Mouse (Mus musculus) CH12.LX (cell line): ENCODE data around the gene Tsr2. TPM values are rescaled to one million over a fixed set of nuclear protein-coding genes. Genes with fewer than 3 reads are reported as not detected.

Source experiments
- DNase-seq: peaks from one replicate; pipeline ENCODE4 v3.0.0-alpha.2; 2013; ENCODE audit errors: extremely low read depth
- H3K27ac ChIP-seq: 2 replicates; pipeline ENCODE4 v1.5.1; 2012; ENCODE audit warnings: low read depth, mild to moderate bottlenecking, control low read depth, moderate library complexity; ENCODE audit not compliant: insufficient read depth
- H3K27me3 ChIP-seq: replicated peaks from 2 replicates; pipeline ENCODE3; 2012; ENCODE audit warnings: inconsistent platforms
- H3K36me3 ChIP-seq, 2 experiments: replicated peaks in 1 of 2; 2 replicates each; pipeline versions ENCODE3 to v1.6.1; 2012; ENCODE audit warnings: inconsistent platforms in 1 of 2, low read length in 1 of 2, mild to moderate bottlenecking in 1 of 2, mixed read lengths in 1 of 2, moderate library complexity in 1 of 2; ENCODE audit not compliant: control insufficient read depth in 1 of 2, insufficient read depth in 1 of 2
- H3K4me1 ChIP-seq, 2 experiments: 2 replicates each; pipeline ENCODE4 v1.6.1; 2012; ENCODE audit warnings: inconsistent platforms in 1 of 2, moderate library complexity in 1 of 2; ENCODE audit not compliant: insufficient read depth in 2 of 2, control insufficient read depth in 1 of 2
- H3K4me2 ChIP-seq: 2 replicates; pipeline ENCODE4 v1.6.1; 2012; ENCODE audit warnings: low read depth, mild to moderate bottlenecking, control low read depth; ENCODE audit not compliant: poor library complexity, insufficient read depth, severe bottlenecking
- H3K4me3 ChIP-seq, 3 experiments: fragments of 150-350 bp in 1 of 3; sonication (generic) in 1 of 3; replicated peaks in 1 of 3; 2 replicates each; pipeline versions ENCODE3 to v1.5.1; 2011 to 2012; ENCODE audit warnings: low read depth in 2 of 3, low read length in 2 of 3, mild to moderate bottlenecking in 2 of 3, moderate library complexity in 2 of 3, control low read depth in 1 of 3, improper control_type of control experiment in 1 of 3, inconsistent platforms in 1 of 3, mixed read lengths in 1 of 3; ENCODE audit not compliant: poor library complexity in 1 of 3
- H3K79me2 ChIP-seq: replicated peaks from 2 replicates; pipeline ENCODE4 v1.6.1; 2012; ENCODE audit warnings: mild to moderate bottlenecking, moderate library complexity; ENCODE audit not compliant: control insufficient read depth, poor library complexity, insufficient read depth, severe bottlenecking; ENCODE audit errors: extremely low read depth
- H3K9ac ChIP-seq: 2 replicates; pipeline ENCODE4 v1.6.1; 2012; ENCODE audit warnings: low read depth, mild to moderate bottlenecking, control low read depth, moderate library complexity; ENCODE audit not compliant: insufficient read depth
- H3K9me3 ChIP-seq: replicated peaks from 2 replicates; pipeline ENCODE3; 2012; ENCODE audit warnings: low read length, inconsistent platforms, mixed read lengths
- BHLHE40 ChIP-seq: IDR thresholded peaks from 2 replicates; pipeline ENCODE4 v1.6.1; 2011; ENCODE audit warnings: mild to moderate bottlenecking, low read depth, low read length, improper control_type of control experiment
- CHD2 ChIP-seq: IDR thresholded peaks from 2 replicates; pipeline ENCODE4 v1.6.1; 2011; ENCODE audit warnings: low read length, improper control_type of control experiment
- CTCF ChIP-seq, 2 experiments: IDR thresholded peaks in 1 of 2; conservative IDR thresholded peaks in 1 of 2; 2 replicates each; pipeline ENCODE4 v1.5.1; 2011 to 2012; ENCODE audit warnings: low read depth in 2 of 2, low read length in 2 of 2, improper control_type of control experiment in 1 of 2, inconsistent platforms in 1 of 2, mild to moderate bottlenecking in 1 of 2, moderate library complexity in 1 of 2
- ELF1 ChIP-seq: IDR thresholded peaks from 2 replicates; pipeline ENCODE4 v1.6.1; 2014; ENCODE audit warnings: low read depth, mild to moderate bottlenecking, inconsistent platforms, low read length, improper control_type of control experiment
- HCFC1 ChIP-seq: IDR thresholded peaks from 2 replicates; pipeline ENCODE4 v1.6.1; 2012; ENCODE audit warnings: low read depth, mild to moderate bottlenecking, inconsistent platforms, low read length, improper control_type of control experiment
- KAT2A ChIP-seq: IDR thresholded peaks from 2 replicates; pipeline ENCODE4 v1.6.1; 2012; ENCODE audit warnings: low read length, improper control_type of control experiment, inconsistent platforms; ENCODE audit not compliant: insufficient replicate concordance
- MAFK ChIP-seq: IDR thresholded peaks from 2 replicates; pipeline ENCODE4 v1.6.1; 2011; ENCODE audit warnings: low read length, improper control_type of control experiment; ENCODE audit not compliant: insufficient replicate concordance
- MAX ChIP-seq: IDR thresholded peaks from 2 replicates; pipeline ENCODE4 v1.6.1; 2011; ENCODE audit warnings: low read length, improper control_type of control experiment
- MEF2A ChIP-seq: IDR thresholded peaks from 2 replicates; pipeline ENCODE4 v1.6.1; 2014; ENCODE audit warnings: low read depth, mild to moderate bottlenecking, inconsistent platforms, low read length, improper control_type of control experiment, borderline replicate concordance
- MXI1 ChIP-seq: IDR thresholded peaks from 2 replicates; pipeline ENCODE4 v1.6.1; 2011; ENCODE audit warnings: mild to moderate bottlenecking, low read depth, low read length, improper control_type of control experiment
- MYC ChIP-seq: IDR thresholded peaks from 2 replicates; pipeline ENCODE4 v1.6.1; 2011; ENCODE audit warnings: low read depth, mild to moderate bottlenecking, improper control_type of control experiment, low read length
- NELFE ChIP-seq: IDR thresholded peaks from 2 replicates; pipeline ENCODE4 v1.6.1; 2011; ENCODE audit warnings: low read depth, low read length, improper control_type of control experiment
- NRF1 ChIP-seq: IDR thresholded peaks from 2 replicates; pipeline ENCODE4 v1.6.1; 2014; ENCODE audit warnings: low read depth, mild to moderate bottlenecking, inconsistent platforms, low read length, improper control_type of control experiment, moderate library complexity
- PAX5 ChIP-seq: IDR thresholded peaks from 2 replicates; pipeline ENCODE4 v1.6.1; 2012; ENCODE audit warnings: low read length, inconsistent platforms, mixed read lengths
- POLR2A ChIP-seq: IDR thresholded peaks from 2 replicates; pipeline ENCODE4 v1.6.1; 2011; ENCODE audit warnings: low read depth, mild to moderate bottlenecking, improper control_type of control experiment, low read length
- SIN3A ChIP-seq: IDR thresholded peaks from 2 replicates; pipeline ENCODE4 v1.6.1; 2012; ENCODE audit warnings: low read length, improper control_type of control experiment, inconsistent platforms
- SMC3 ChIP-seq: IDR thresholded peaks from 2 replicates; pipeline ENCODE4 v1.6.1; 2011; ENCODE audit warnings: low read depth, low read length, improper control_type of control experiment
- TBP ChIP-seq: conservative IDR thresholded peaks from 2 replicates; pipeline ENCODE4 v1.6.1; 2011; ENCODE audit warnings: low read depth, low read length, improper control_type of control experiment
- TCF12 ChIP-seq: IDR thresholded peaks from 2 replicates; pipeline ENCODE4 v1.6.1; 2014; ENCODE audit warnings: low read depth, mild to moderate bottlenecking, inconsistent platforms, low read length, improper control_type of control experiment
- USF1 ChIP-seq: IDR thresholded peaks from 2 replicates; pipeline ENCODE4 v1.6.1; 2014; ENCODE audit warnings: low read depth, mild to moderate bottlenecking, inconsistent platforms, low read length, improper control_type of control experiment
- USF2 ChIP-seq: conservative IDR thresholded peaks from 2 replicates; pipeline ENCODE4 v1.6.1; 2011; ENCODE audit warnings: low read depth, low read length, improper control_type of control experiment
- ZKSCAN1 ChIP-seq: IDR thresholded peaks from 2 replicates; pipeline ENCODE4 v1.6.1; 2012; ENCODE audit warnings: low read depth, inconsistent platforms, low read length, improper control_type of control experiment, borderline replicate concordance
- ZMIZ1 ChIP-seq: IDR thresholded peaks from 2 replicates; pipeline ENCODE4 v1.6.1; 2012; ENCODE audit warnings: low read depth, mild to moderate bottlenecking, inconsistent platforms, low read length, improper control_type of control experiment
- ZNF384 ChIP-seq: IDR thresholded peaks from 2 replicates; pipeline ENCODE4 v1.6.1; 2012; ENCODE audit warnings: low read depth, low read length, improper control_type of control experiment, inconsistent platforms
- dilution Hi-C: fragments of 300-500 bp; cut with MboI; formaldehyde crosslinking; loops from 2 replicates; pipeline ENCODE4 v1.14.3; 2020; ENCODE audit warnings: low sequenced_read_pairs; ENCODE audit not compliant: extremely low pct_unique_long_range_greater_than_20kb, extremely low pct_ligation_motif_present
- in situ Hi-C: fragments of 300-500 bp; cut with MboI; formaldehyde crosslinking; loops from 3 replicates; pipeline ENCODE4 v1.14.3; 2019; ENCODE audit warnings: low sequenced_read_pairs, low pct_ligation_motif_present, low pct_unique_long_range_greater_than_20kb, mixed read lengths
- polyA plus RNA-seq: library from polyadenylated mRNA; unstranded; fragments of >175 nt; gene quantifications from 2 replicates; pipeline ENCODE4 v1.2.1, GENCODE M21; 2012; ENCODE audit warnings: low read depth; ENCODE audit not compliant: insufficient read length
- total RNA-seq, 2 experiments: library from RNA; depleted of rRNA; stranded (reverse); fragments of 300-350 nt in 1 of 2; fragments of >200 nt in 1 of 2; gene quantifications; 2 replicates each; pipeline ENCODE4 v1.2.3; 2012 to 2014

The Tsr2 gene
- total RNA-seq (2012; rRNA removed) (15.8 and 31.5 TPM in 2 replicates), total RNA-seq (2014; rRNA removed) (43.9 and 44.5 TPM in 2 replicates), polyA plus RNA-seq (77.8 and 82.0 TPM in 2 replicates)

GRCm38 (mm10) chrX:151096171-151097058, at the start of gene Tsr2:
Gene Tsr2, minus strand, starts transcription at chrX:151096543.
- H3K9ac ChIP-seq = peak within 1 kb of the TSS; percentile 48
- H3K27me3 ChIP-seq = no peaks in the 10 kb centered on the region
- dilution Hi-C loops = no loop called here
- peak within 1 kb of the TSS; percentile 78 for H3K4me2 ChIP-seq
- peaks cover under 1 to 12% of the 10 kb centered on the region in 2 experiments for H3K36me3 ChIP-seq
- H3K9me3 ChIP-seq = no peaks in the 10 kb centered on the region
- peaks cover 14% of the 10 kb centered on the region for H3K79me2 ChIP-seq
- H3K27ac ChIP-seq = peak within 1 kb of the TSS; percentile 60
- 0 out of 4 replicates have a peak, but pooled peaks cover 0 to 4% of the 10 kb centered on the region in 2 experiments for H3K4me1 ChIP-seq
- peak; percentile 77 for DNase-seq
- H3K4me3 ChIP-seq = peak within 1 kb of the TSS; percentile 66 to 99 (median 90)
- in situ Hi-C loops = no loop called here
- no peak for TF ChIP-seq MAFK
- peak; percentile 83 for TF ChIP-seq HCFC1
- peak; percentile 95 for TF ChIP-seq MYC
- TF ChIP-seq BHLHE40 = peak; percentile 82
- no peak for TF ChIP-seq ZKSCAN1
- TF ChIP-seq USF1 = peak; percentile 91
- no peak for TF ChIP-seq CHD2
- 0 out of 2 replicates have a peak, but pooled peaks have one; percentile 31 for TF ChIP-seq ELF1
- peak; percentile 97 for TF ChIP-seq MAX
- no peak for TF ChIP-seq PAX5
- TF ChIP-seq ZMIZ1 = peak; percentile 64
- TF ChIP-seq SIN3A = peak; percentile 95
- TF ChIP-seq NELFE = peak; percentile 83; the same call in 1 of the 2 replicates
- TF ChIP-seq MXI1 = peak; percentile 88
- TF ChIP-seq ZNF384 = no peak
- TF ChIP-seq USF2 = peak; percentile 79
- peak; percentile 86 for TF ChIP-seq TCF12
- TF ChIP-seq MEF2A = peak; percentile 58; the same call in 1 of the 2 replicates
- peak; percentile 74; the same call in 1 of the 2 replicates for TF ChIP-seq KAT2A
- TF ChIP-seq TBP = peak; percentile 57; the same call in 1 of the 2 replicates
- peak; percentile 79 for TF ChIP-seq POLR2A
- no peak for TF ChIP-seq SMC3
- peak; percentile 53 for TF ChIP-seq NRF1
- peak in 1 of 2 experiments; percentile 24; a peak in 2 of 4 replicates for TF ChIP-seq CTCF (conservative IDR thresholded peaks at IDR 0.05 in 1 of 2, IDR thresholded peaks at IDR 0.05 in 1 of 2; ENCODE audit: low read depth in 2 of 2, low read length in 2 of 2)
